Mouse (Mus musculus): Measurements from ENCODE around the gene Syngr1.

The Syngr1 gene

DNA sequence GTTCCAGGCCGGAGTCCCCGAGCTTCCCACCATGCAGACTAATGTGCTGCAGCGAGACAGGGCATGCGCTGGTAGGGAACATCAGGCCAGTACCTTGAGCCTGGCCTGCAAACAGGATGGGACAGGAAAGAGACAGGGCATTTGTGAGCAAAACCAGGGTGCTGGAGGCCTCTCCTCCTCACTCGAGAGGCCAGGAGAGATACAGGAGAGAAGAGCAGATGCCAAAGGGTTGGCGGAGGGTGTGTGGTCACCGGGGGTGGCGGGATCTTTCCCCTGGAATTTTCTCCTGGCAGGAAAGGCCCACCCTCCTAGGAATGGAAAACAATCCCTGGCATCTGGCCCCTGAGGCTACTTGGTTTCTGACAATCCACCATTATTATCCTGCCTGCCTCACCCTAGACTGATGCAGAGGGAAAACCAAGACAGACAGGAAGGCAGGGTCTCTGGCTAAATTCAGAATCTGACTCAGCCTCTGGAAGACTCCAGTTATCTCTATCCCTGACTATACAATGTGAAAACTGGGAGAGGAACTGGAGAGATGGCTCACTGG lies 21.0 kb upstream of the Syngr1 start:
- no peak for DNase-seq (ENCODE audit: extremely low spot score)

DNA sequence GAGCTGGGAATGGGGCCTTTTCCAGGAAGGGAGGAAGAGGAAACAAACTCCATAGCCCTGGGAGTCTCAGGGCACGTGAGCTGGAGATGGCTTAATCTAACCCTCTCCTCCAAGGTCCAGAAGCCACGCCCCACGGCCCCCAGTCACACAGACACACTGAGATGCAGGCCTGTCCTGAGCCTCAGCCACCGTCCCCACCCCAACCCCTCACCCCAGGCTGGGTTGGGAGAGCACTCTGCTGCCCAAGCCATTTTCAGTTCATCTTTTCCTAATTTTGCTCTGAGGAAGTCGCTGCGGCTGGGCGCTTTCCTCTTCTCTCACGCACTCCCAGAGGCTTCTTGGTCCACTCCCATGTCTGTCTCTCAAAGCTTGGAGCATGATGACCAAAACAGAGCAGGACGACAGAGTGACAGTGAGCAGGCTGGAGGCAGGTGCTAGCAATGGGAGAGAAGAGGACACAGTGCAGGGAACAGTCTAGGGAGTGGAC lies 19.1 kb upstream of the Syngr1 start:
- no peak for DNase-seq (ENCODE audit: extremely low spot score)

DNA sequence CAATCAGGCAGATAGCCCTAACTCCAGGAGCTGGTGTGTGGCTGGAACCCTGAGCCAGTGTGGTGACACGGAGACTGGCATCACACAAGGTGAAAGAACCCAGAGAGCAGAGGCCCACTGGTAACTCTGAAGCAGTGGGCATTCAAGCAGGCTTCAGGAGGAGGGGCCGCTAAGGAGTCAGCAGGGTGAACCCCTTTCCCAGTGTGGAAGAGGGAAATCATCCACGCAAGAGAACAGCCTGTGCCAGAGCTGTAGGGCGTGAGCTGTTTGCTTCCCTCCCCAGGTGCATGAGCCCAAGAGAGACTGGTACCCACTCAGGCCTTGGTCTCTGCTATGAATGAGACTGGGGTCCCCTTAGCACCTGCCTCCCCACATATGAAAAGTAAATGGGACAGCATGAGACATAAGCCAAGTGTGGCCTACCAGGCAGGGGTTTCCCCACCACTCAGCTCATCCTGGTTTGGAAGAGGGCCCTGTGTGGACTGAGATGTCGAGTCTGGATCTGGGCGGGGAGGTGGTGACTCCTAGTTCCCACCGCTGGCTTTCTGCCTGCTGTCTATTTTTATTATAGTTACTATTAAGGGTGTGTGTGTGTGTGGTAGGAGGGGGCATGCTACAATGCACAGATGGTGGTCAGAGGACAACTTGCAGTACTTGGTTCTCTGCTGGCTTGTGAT lies 18.4 kb upstream of the Syngr1 start:
- DNase-seq (ENCODE audit: extremely low spot score): no peak

DNA sequence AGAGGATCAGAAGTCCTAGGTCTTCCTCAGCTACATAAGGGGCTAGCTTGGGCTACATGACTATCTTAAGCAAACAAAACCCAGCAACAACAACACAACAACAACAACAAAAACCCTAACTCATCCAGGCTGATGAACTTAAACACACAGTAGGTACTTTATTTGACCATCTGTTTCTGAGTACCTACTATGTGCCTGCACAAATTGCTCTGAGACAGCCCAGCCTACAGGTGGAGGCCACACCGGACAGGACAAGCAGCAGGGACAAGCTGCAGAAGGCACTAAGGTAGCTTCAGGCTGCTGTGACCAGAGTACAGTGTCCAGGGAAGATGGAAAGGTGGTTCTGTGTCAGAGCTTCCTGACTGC lies 17.9 kb upstream of the Syngr1 start:
- DNase-seq (ENCODE audit: extremely low spot score): no peak

DNA sequence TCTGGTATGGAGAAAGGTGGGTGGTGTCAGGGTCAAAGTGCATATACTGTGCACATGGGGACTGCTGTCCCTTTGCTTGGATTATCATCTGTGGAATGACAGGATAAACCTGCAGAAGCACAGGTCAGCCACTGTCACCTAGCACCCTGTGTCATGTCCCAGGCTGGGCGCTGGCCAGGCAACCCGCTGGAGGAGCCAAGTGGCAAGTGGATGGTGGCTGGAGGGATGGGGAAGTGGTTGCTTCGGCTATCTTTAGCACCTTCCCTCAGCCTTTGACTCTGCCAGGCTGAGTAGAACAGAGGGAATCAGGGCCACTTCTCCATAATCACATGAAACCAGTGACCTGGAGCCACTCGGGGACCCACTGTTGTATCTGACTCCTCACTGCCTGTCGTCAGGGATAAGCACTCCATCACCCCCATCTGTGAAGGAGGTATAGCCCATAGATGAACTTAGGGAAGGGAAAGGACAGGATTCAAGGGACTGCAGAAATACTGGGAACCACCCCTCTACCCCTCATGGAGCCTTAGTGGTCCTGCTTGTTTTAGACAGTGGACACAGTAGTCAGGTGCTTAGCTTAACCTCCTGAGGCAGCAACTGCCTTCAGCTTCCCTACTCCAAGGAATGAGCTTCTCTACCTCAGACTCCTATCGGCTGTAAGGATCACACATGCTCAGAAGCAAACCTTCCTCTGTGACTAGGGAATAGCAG lies 16.3 kb upstream of the Syngr1 start:
- no peak for DNase-seq (ENCODE audit: extremely low spot score)

DNA sequence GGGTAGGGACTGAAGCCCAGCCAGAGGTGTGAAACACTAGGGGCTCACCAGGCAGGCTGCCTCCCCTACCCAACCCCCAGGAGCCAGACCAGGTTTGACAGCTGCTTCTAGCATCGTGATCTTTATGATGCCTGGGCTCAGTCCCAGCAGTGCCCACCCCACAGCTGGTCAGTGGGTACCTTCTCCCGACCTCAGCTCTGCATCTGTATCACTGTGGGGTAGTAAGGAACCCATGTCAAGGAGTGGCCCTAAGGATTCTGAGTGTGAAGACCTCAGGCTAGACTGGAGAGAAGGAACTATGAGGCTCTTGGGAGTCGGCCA lies 15.8 kb upstream of the Syngr1 start:
- no peak for DNase-seq (ENCODE audit: extremely low spot score)

DNA sequence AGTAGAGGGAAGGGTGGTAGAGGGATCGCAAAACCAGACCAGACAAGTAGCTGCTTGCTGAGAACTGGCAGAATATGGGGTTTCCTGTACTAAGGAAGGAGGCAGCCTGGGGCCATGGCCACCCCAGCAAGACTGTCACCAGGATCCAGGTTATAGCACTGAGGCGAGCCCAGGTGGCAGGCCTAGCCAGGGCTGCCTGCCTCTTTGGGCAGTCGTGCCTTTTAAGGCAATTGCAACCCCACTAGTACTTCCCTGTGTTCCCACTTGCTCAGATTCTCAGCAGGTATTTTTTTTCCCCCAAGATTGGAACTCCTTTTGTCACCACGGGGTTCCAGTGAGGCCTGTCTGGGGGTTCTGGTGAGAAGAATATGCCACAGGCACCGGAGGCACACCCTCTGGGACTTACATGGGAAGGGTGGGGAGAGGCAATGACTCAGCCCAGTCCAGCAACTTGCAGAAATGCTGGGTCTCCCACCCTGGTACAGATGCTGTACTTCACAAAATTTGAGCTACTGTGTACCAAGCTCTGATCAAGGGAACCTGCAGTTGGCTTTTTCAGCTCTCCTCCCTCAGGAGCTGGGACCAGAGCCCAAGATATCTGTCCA lies 15.3 kb upstream of the Syngr1 start:
- no peak for DNase-seq (ENCODE audit: extremely low spot score)

DNA sequence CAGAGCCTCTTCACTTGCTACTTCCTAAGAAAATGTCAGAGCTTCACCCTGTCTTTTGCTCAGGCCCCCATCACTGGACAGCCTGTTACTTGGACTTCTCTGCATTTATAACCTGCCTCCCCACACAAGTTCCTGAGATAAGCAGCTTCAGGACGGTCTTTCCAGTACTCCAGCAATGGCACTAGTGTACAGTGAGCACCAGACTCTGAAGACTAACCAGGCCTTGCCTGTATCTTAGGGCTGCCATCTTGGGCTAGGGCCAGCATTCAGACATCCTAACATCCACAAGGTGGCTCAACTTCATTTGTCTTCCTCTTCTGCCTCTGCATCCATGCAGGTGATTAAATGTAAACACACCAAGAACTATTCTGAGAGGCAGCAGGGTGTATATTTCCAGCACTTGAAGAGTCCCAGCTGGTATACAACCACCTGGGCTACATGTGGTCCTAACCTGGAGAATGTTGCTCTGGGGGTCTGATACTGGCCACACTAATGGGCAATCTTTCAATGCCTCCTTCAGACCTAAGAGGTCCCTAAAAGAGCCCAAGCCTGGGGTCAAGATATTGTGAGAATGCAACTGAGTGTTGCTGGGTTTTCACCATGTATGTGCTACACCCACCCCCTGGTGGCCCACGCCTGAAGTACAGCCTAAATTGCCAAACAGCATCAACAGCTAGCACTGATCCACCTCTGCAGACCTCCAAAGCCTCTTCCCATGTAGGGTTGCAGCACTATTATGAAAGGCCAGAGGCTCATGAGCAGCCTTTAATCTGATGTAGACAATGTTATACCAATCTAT lies 14.6 kb upstream of the Syngr1 start:
- DNase-seq (ENCODE audit: extremely low spot score): peak; percentile 89

DNA sequence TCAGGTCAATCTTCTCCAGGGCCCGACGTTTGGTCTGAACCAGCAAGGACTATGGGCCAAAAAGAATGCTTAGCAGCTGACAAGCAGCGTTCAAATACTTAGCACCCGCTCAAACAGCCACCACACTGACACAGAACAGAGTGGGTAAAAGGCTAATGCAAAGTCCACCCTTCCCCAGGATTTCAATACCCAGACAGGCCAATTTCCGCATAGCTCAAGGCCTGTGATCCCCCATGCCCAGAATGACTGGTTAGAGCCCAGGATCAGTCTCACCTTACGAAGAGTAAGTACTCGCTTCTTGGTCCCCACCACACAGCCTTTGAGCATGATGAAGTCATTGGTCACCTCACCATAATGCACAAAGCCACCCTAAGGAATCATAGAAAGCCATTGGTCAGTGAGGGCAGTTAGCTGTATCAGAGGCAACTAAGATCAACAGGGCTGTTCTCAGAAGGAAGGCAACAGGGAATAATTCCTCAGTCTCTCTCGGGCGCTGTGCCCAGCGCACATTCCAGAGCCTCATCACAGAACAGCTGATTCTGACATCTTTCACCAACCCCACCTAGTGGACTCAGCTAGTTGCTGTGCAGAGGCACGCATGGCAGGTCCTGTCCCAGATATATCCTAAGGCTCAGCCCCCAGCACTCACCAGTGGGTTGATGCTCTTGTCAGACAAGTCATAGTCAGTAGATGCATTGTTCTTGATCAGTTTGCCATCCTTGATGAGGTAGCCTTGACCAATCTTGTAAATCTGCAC lies 12.9 kb upstream of the Syngr1 start:
- no peak for DNase-seq (ENCODE audit: extremely low spot score)

DNA sequence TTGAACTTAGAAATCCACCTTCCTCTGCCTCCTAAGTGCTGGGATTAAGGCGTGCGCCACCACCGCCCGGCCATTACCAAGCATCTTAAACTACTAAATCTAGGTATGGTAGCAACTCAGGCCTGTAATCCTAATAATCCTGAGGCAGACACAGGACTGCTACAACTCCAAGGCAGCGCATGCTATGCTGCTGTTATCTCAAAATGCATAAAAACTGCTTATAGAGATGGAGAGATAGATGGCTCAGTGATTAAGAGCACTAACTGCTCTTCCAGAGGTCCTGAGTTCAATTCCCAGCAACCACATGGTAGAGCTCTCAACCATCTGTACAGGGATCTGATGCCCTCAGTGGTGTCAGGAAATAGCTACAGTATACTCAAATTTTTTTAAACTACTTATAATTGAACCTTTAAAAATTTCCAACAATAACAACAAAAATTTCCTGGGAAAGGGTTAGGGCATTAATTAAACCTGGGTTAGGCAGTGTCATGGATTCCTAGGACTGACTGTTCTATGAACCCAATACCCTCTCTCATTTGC lies 11.9 kb upstream of the Syngr1 start:
- DNase-seq (ENCODE audit: extremely low spot score): no peak

DNA sequence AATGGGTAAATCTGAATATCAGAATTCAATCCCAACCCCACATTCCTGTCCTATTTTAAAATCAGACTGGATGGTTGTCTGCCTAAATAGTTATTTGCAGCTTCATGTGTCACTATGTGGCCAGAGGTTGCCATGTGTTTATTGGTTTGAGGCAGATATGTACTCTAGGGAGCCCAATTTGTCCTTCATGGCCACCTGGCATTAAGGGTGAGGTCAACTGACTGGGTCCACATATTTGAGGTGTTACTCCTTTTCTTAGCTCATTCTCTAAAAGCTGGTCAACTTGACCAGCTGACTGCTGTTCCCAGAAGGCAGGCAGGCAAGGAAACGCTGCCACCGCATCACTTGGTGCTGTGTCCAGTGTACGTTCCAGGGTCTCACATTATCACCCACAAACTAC lies 11.2 kb upstream of the Syngr1 start:
- DNase-seq (ENCODE audit: extremely low spot score): no peak

DNA sequence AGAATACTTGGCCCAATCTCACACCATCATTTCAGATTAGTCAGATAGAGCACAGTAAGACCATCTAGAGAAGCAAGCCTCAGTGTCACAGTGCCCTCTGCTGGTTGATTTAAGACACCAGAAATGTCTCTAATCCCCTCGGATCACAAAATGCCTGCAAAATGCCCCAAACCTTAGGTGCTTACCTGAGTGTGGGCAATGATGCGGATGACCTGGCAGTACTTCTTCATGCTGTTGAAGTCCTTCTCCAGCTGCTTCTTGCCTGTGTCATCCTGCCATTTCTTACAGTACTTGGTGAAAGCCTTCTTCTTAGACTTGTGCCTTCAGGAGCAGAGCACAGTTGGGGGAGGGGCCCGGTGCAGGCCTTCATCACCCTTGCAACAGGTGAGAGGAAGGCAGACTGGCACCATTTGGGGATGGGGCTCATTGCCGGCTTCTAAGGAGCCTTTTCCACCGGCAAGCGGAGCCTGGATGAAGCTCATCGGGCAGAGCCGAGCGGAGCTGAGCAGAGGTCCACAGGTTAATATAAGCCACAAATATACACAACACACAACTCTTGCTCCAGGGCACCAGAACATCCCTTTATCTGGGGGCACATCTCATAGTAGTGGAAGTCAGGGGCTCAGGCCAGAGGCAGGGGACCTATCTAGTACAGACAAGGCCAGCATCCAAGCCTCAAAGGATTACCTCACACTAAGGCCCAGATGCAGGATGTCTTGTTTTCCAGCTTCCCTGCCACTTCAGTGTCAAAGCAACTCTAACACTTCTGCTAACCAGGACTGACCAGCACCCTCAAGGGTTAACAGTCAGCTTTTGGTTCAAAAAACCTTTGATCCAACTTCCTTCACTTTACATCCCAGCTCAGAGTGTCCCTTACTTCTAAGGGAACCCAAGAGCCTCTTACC lies 10.2 kb upstream of the Syngr1 start:
- DNase-seq (ENCODE audit: extremely low spot score): peak; percentile 47

DNA sequence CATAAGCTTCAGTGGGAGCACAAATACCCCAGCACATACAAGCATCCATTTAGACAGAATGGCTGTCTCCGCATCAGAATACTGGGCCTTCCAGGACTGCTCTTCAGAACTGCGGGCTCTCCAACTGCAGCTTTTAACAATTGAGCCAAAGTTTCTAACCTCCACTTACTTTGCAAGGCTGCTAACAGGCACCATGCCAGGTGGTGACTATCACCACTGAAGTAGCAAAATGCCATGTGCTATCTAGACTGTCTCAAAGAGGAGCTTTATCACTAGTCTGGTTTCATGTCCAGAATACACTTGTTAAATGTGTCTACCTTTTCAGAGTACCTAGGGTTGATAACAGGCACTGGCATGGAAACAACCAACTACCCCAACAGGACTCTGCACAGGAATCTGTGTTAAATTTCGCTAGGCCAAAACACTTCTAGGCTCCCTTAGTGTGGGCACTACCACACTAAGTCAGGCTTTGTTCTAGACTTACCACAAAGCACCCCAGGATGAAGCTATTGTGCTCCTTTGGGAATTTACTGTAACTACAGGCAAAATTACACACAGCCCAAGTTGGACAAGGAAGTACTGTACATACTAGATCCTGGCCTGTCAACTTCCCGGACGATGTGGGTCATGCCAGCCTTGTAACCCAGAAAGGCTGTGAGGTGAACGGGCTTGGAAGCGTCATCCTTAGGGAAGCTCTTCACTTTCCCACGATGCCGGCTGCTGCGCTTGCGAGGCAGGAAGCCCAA lies 9.2 kb upstream of the Syngr1 start:
- no peak for DNase-seq (ENCODE audit: extremely low spot score)

DNA sequence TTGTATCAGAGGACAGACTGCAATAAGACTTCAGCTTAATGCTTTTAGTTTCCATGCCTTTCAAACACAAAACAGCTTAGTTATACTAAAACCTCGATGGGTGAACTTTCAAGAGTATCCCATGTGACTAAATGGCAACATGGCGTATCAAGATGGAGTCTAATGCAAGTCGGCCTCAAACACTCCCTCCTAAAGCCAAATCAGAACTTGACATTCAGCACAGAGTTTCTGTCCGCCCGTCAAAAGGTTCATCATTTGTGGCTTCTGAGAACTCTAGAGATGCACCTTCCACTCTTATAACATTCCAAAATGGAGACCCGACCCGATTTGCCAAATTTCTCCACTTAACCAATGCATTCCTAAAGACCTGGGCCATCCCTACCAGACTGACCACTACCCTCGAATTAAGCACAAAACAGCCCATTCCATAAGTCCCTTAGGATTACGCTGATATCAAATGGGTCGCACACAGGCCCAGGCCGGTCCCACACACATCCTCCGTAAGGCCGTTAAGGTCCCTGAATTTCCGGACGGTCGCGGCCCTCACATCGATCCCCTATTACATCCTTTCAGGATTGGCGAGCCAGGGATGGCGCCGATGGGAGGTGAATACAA lies 8.4 kb upstream of the Syngr1 start:
- DNase-seq (ENCODE audit: extremely low spot score): no peak

DNA sequence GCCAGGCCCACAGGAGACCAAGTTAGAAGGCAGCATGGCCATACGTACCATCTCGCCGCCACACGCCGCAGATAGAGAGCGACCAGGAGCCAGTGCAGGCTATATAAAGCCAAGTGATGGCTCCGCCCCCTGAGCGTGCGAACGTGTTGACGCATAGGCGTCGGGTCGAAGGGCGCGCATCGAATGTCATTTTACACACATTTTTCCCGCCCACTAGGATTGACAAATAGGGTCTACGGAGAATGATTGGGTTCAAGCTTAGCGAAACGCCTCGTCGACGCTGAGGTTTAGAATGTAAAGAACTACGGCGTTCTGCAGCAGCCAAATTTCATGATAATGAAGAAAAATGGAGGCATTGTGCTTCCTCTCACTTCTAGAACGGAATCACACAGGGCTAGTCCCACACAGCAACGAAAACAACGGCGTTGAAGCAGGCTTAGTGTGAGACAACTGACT lies 7.8 kb upstream of the Syngr1 start:
- peak; percentile 100 for DNase-seq (ENCODE audit: extremely low spot score)

DNA sequence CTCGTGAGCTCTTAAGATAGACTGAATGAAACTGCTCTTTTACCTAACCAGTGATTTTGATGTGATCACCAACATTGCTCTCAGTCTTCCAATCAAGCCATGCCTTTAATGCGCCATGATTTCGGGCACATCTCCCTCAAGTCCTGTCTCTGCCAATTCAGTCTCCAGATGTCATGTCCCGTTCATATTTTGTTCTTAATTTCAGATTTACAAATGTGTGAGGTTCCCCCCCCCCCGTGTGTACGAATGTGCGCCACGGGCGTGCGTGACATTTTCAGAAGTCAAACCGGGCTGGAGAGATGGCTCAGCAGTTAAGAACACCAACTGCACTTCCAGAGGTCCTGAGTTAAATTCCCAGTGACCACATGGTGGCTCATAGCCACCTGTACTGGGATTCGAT lies 7.4 kb upstream of the Syngr1 start:
- no peak for DNase-seq (ENCODE audit: extremely low spot score)

DNA sequence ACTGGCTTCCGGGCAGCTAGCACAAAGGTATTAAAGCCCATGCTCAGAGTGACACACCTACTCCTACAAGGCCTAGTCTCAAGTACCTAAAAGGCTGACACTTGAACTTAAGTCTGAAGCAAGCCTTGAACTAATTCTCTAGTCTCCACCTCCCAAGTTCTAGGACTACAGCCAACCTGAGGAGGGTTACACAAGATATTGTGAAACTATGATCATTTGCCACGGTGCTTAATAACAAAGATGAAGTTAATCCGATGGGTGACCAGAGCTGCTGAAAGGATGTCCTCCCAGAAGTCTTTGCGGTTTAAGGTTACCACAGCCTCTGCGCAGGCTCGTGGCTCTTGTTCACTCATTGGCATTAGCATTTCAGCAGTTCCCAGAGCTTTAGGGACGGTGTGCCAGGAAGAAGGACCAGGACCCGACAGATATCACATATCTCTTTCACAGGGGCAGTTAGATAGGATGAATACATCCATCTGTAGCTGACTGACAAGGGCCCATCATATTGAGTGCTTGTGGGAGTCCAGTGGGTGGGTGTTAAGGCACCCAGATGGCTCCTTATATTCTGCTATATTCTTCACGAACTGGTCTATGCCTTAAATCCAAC lies 3.6 kb upstream of the Syngr1 start:
- DNase-seq (ENCODE audit: extremely low spot score): no peak

DNA sequence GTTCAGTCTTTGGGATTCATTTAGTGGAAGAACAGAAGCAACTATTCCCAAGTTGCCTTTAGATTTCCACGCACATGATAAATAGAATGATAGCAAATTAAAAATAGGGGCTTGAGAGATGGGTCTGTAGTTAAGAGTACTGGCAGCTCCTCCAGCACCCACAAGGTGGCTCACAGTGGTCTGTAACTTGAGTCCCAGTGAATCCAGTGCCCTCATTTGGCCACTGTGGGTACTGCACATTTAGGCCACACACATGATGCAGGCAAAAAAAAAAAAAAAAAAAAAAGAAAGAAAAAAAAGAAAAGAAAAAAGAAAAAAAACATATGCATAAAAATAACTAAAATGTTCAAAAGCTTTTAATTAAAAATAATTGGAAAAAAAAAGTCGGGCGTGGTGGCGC lies 2.5 kb upstream of the Syngr1 start:
- peak; percentile 83 for DNase-seq (ENCODE audit: extremely low spot score)

Data from embryo, embryonic 9.5 days (tissue).